Mouse (Mus musculus): ENCODE data around the gene Col25a1.

Col25a1 gene

DNA sequence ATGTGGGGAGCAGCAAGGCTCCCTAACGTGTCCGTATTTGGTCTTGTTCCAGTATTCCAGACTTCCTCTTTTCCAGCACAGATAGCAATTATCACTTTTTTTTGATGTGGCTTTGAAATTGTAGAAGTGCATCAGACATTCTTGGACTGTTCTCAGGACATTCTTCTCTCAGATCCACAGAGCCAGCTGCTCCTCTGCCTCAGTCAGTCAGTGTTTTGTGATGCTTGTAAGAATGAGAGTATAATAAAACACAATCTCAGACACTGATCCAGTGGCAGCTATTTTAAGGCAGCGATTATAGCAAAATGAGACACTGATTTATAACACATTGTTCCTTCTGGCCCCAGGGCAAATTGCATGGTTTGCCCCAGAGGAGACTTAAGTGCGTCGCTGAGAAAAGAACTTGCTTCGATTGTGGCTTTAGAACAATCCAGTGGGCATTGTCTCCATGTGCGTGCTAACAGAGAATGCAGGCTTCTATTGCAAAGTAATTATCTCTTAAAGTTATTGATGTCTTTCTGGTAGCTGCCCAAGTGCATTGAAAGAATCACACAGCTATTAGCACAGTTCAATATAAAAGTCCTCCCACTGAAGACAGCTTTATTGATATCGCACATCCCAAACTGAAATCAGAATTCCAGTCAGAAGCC, 111.5 kb downstream of the Col25a1 start:
- no peak for DNase-seq (ENCODE audit: low spot score in 2 of 2)

DNA sequence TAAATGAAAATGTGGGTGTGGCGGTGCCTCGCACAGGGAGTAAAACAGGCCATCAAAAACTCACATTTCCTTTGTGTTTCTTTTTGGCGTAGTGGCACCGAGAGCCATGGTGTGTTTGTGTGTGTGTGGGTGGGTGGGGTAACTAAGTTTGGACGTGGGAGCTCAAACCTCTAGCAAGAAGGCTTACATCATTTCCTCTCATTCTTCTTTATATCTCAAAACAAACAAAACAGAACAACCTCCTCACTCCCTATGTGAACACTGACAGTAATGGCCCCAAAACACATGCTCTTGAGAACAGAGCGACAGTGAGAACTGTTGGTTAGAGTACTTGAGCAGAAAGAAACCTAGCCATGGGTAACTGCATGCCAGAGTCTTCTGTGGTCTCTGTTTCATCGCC, 121.1 kb downstream of the Col25a1 start:
- no peak for DNase-seq (ENCODE audit: low spot score in 2 of 2)

- DNase-seq (ENCODE audit: low spot score in 2 of 2): no peak
These were observed 124.8 kb downstream of the Col25a1 start for GRCm38 (mm10) chr3:130256059-130256458.

- no peak for DNase-seq (ENCODE audit: low spot score in 2 of 2)
These were observed 125.3 kb downstream of the Col25a1 start for GRCm38 (mm10) chr3:130256610-130257009.

DNA sequence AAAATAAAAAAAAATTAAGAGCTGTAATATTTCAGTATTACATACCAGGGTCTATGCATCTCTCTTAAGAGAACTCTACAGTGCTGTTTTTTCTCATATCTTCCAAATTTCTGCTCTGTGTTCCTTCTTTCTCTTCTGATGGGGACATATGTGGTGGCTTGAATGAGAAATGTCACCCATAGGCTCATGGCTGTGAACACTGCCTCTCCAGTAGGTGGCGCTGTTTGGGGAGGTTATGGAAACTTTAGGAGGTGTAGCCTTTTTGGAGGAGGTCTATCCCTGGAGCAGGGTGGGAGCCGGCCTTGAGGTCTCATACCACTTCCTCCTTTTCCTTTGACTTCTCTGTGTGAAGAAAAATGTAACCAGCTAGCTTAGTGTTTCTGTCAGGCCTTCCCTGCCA, 128.4 kb downstream of the Col25a1 start:
- DNase-seq (ENCODE audit: low spot score in 2 of 2): no peak

DNA sequence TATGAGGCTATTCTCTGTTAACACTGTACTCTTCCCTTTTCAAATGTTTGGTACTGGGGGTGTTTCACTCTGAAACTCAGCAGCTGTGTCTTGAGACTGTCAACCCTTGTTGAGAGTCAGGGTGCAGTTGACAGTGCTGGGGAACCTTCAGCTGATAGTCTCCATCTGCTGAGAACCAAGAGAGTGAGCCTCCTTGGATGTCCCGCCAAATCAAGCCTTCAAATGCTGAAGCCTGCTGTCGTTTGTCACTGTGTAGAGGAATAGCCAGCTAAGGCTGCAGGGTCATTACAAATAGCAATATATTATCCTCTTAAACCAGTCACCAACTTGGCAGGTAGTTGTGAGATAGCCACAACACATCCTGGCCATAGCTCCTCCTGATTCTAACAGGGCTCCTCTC, 129.0 kb downstream of the Col25a1 start:
- DNase-seq (ENCODE audit: low spot score in 2 of 2): no peak

DNA sequence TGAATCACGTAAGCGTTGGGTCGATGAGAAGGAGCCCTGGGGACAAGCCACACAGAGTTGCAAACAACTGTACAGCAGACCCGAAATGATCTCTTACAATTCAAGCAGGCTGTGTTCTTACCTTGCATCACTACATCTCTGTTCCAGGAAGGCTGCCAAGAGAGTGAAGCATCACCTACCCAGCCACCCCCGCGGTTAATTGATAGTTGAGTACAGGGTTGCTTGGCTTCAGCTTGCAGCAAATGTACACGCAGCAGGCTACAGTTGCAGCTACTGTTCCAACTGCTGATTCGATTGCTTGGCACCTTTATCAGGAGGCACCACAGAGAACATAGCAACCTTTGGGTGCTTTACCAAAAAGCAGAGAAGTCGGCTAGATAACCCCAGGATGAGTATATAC, 133.8 kb downstream of the Col25a1 start:
- DNase-seq (ENCODE audit: low spot score in 2 of 2): no peak

DNA sequence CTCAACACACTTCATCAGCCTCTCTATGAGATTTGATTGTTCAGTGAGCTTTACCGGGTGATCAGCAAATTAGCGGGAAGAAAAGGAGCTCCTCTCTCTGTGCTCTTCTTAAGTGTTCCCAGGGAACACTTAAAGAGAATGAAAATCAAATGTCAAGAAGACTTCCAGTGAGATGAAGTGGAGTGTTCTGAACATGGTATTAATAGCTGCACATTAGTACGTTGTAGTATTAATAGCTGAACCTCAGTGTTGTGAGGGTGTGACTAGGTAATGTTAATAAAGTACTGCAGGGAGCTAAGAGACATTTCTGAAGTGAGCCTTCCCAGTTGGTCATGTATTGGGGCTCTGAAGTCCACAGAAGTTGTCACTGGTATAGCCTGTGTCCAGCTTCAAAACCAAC, 139.2 kb downstream of the Col25a1 start:
- DNase-seq (ENCODE audit: low spot score in 2 of 2): no peak

DNA sequence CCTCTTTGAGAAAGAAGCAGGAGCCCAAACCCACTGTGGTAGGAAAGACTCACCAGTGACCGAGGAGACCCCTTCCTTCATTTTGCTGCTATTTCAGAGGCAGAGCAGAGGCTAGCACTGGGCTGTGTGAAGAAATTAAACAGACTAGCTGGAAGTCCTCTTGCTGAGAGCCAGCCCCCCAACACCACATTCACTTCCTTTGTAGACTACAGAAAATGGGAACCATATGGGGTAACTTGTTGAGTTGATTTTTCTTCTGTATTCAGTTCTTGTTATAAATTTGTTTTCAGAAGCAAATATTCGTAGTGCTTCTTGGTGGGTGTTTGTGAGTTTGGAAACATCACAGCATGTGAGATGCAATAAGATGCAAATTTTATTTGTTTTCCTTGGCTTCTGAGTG, 142.6 kb downstream of the Col25a1 start:
- no peak for DNase-seq (ENCODE audit: low spot score in 2 of 2)

DNA sequence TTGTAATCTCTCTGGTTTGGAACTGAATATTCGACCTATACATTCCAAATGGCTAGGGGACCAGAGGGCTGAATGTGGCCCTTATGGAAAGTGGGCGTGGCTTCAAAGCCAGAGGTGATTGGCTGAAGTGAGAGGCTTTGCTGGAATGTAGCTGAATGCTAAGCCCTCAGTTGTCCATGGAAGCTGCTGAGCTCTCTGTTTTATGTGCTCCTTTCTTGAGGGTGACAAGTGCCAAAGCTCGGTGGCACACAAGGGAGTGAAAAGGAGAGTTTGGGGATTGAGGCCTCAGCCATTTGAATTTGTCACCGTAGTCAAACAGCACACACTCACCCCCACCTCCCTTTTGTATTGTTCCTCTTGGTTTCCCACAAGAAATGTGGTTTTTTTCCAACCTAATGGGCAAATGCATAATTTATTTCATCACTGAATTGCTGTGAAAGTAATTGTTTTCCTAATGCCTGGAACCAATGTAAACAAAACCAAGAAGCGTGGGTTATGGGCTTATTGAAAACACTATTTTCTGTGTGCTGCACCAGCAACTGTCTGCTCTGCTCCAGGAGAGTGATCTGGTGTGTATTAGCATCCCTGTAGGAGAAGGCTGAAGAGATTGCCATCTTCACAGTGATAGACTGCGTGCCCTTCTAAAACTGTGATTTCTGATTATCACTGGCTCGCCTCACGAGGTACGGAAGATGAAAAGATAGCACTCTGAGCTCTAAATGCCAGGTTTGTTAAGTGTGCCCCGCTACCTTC, 147.2 kb downstream of the Col25a1 start:
- DNase-seq (ENCODE audit: low spot score in 2 of 2): no peak

DNA sequence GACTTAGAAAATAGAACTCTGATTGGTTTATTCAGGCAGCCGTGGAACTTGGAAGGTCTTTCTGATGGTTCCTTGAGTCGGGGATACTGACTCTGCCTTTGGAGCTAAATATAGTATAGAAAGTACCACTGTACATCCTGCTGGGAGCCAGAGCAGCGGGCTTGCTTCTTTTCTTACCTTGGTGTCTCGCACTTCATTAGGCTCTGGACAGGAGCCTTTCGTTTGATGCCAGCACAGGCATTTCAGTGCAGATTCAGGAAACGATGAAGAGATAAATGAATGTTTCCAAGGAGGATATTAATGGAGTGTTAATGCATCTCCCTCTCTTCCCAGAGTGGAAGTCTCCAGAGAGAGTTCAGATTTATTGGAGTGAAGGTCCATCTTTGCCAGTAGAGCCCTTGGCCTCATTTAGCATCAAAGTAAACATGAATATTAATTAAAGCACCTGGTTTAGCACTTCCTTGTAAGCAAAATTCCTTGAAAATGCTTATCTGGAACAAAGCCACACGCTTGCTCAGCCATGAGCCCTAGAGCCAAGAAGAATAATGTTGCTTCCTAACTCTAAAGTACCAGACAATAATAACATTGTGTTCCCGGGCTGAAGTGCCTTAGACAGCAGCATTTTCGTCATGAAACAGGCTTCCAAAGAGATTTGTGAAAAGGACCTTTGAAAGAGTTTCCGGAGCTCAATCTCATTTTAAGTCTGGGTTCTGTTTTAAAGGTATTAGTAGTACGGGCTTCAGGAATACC, 151.9 kb downstream of the Col25a1 start:
- DNase-seq (ENCODE audit: low spot score in 2 of 2): no peak

DNA sequence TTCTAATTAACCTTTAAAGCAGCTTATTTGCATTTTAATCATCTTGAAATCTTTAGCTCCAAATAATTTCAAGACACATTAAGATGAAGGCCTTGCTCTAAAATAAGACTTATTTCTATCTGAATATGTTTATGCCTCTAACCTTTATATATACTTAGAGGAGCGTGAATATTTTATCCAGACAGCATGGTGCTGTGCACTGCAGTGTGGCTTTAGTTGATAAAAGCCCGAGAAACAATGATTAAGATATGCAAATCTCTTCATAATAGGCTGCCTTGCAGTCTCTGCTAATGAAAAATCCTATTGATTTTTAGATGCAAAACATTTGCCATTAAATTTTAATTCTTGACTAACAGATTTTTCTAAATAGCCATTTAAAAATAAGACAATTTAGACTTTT, 156.8 kb downstream of the Col25a1 start:
- DNase-seq (ENCODE audit: low spot score in 2 of 2): no peak

DNA sequence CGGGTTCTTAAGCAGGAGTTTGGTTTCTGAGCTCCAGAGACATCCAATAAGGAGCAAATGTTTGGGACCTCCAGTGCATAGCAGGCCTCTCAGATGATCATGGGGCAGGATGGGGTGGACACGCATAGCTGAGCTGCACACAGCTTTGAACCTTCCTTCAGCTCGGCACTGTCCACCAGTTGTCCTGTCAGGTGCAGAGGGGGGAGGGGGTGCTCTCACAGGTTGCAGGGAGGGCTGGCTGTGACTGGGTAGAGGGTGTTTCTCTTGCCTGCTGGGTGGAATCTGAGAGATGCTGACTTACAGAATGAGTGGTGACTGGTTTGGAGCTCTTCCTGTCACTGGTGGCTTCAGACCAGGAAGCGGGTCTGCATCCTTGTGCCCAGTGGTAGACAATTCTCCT, 157.5 kb downstream of the Col25a1 start:
- no peak for DNase-seq (ENCODE audit: low spot score in 2 of 2)

DNA sequence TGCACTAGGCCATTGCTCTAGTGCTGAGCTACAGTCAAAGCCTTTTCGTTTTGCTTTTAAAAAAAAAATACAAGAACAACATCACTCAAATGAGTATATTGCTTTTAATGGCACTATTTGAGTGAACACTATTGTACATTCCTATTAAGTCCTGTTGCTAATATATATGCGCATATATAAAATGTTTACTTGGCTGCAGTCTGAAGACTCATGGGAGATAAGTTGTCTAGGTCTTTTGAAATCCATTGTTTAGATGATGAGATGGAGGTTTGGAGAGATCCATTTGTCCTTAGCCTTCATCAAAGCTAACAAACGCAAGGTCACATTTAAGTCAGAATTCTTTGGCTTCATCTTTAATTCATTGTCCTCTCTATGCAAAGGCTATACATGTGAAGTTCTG, 157.9 kb downstream of the Col25a1 start:
- DNase-seq (ENCODE audit: low spot score in 2 of 2): no peak

- DNase-seq (ENCODE audit: low spot score in 2 of 2): no peak
These were observed 158.9 kb downstream of the Col25a1 start for GRCm38 (mm10) chr3:130290175-130290574.

GRCm38 (mm10) chr3:130290672-130291071, 159.4 kb downstream of the Col25a1 start:
- DNase-seq (ENCODE audit: low spot score in 2 of 2): no peak

DNA sequence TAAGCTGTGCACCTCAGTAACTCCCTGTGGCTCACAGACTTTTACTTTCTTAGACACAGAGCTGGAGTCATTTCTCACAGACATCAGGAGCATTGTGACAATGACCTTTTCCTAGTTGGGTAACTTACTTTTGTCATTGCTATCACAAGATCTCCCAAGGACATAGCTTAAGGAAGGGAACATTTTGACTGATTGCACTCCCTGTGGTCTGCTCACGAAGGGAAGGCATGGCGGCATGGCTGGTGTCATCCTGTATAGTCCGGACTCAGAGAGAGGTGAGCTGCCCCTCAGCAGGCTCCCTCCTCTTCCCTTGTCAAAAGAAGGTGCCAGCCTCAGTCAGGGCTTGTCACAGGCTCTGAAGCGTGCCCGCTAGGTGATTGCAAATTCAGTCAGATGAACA, 160.6 kb downstream of the Col25a1 start:
- DNase-seq (ENCODE audit: low spot score in 2 of 2): no peak

DNA sequence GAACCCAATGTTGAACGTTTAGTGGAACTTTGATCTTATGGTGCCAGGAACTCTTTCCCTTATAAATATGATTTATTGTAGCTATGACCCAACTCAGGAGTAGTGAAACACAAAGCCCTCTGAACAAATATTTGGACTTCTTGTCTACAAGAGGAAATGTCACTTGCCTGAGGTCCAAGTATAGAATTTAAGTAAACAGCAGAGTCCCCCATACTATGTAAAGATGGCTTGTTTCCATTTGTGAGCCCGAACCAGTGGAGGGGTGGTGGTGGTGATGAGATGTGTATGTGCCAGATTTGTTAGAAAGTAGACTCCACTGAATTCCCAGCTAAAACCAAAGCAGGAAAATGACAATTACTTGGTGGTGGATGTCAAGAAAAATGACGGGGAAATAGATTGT, 169.2 kb downstream of the Col25a1 start:
- no peak for DNase-seq (ENCODE audit: low spot score in 2 of 2)

DNA sequence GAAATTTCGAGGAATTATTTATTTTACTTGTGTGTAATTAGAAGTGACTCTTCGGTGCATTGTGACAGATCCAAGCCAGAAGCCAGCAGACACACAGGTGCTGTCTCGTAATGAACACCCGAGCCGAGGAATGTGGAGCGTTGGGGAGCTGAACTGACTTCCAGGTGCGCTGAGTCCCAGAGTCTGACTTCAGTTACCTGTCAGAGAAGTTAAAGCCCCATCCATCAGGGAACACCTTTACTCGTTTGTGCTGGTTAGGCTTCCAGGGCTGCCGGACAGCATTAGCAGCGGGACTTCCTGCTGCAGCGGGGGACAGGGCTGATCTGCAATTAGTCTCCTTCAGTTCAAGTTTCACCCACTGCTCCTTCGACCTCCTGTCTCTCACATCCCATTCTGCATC, 172.3 kb downstream of the Col25a1 start:
- no peak for DNase-seq (ENCODE audit: low spot score in 2 of 2)

DNA sequence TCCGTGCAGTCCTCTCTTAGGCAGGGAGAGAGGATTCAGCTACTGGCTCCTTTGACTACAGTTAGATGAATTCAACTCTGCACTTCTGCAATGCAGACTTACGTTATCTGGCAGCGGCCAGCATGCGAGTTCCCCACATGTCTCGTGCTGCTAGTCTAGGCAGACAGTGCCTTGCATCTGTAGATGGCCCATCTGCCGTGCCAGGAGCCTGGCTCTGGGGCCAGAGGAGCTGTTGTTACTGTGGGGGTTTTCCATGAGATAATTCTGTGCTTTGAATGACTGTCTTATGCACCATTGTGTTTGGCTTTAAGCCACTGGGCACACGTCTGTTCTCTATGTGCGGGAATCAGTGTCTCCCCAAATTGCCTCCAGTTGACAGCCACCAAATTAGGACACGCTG, 173.5 kb downstream of the Col25a1 start:
- DNase-seq (ENCODE audit: low spot score in 2 of 2): no peak

DNA sequence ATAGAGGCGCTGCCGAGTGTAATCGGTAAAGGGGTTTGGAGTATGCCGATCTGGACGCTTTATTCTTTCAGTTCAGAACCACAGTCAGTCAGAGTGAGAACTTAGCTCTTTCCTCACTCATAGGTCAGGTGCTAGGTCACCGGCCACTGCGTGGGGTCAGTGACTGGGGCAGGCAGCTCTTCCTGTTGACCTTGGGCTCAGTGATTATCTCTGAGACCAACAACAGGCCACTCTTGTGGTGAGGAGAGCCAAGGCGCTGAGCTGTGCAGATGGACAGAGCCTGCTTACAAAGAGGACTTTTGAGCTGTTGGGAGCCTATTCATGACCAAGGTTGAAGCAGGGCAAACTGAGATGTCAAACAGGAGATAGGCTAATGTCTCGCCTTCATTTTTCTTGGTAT, 174.4 kb downstream of the Col25a1 start:
- DNase-seq (ENCODE audit: low spot score in 2 of 2): no peak

GRCm38 (mm10) chr3:130309277-130309676, 178.0 kb downstream of the Col25a1 start:
- DNase-seq (ENCODE audit: low spot score in 2 of 2): no peak

- DNase-seq (ENCODE audit: low spot score in 2 of 2): no peak
These were observed 179.5 kb downstream of the Col25a1 start for GRCm38 (mm10) chr3:130310694-130311305.

All from natural killer cell, adult 2 months (primary cell).